Mouse (Mus musculus) ovary, postnatal 36 days (tissue): ENCODE results near the gene Pcnp.
"Not testable (repeated sequence)": the region's sequence is repeated elsewhere in the genome, so short reads cannot be mapped to it uniquely, and the experiment has no call there.

Experiments
- DNase-seq: peaks from one replicate; pipeline ENCODE4 v3.0.0; 2022; ENCODE audit warnings: low spot score, mixed read lengths

Pcnp gene

GRCm38 (mm10) chr16:55966212-55966871, 63.2 kb downstream of the Pcnp start, which contains the start of gene Rpl24:
Rpl24 (plus strand) TSS chr16:55966275.
- DNase-seq, result peak; percentile 91

GRCm38 (mm10) chr16:55964126-55964949, 65.2 kb downstream of the Pcnp start:
- no peak for DNase-seq

GRCm38 (mm10) chr16:55963068-55963467, 66.5 kb downstream of the Pcnp start:
- not testable (repeated sequence) for DNase-seq
